Mouse (Mus musculus) forebrain, embryonic 11.5 days (tissue): ENCODE data around the gene Csnk2b. TPM values are rescaled to one million over a fixed set of nuclear protein-coding genes. Genes with fewer than 3 reads are reported as not detected.

Source experiments
- ATAC-seq: fragments of 200-750 bp; cut with Nextera tagmentation; replicated peaks from 2 replicates; pipeline ENCODE4 v1.8.0; 2017; ENCODE audit warnings: moderate TSS enrichment; ENCODE audit not compliant: low FRiP score
- DNase-seq: peaks from one replicate; pipeline ENCODE4 v3.0.0-alpha.2; 2017; ENCODE audit warnings: low spot score
- H3K27ac ChIP-seq: fragments of 300-500 bp; sonication (generic); 2 replicates; pipeline ENCODE4 v1.5.1; 2014; ENCODE audit warnings: low read depth, low read length
- H3K27me3 ChIP-seq: fragments of 300-500 bp; sonication (generic); 2 replicates; pipeline ENCODE4 v1.6.1; 2014; ENCODE audit warnings: mild to moderate bottlenecking, low read length, mixed read lengths; ENCODE audit not compliant: control insufficient read depth, insufficient read depth
- H3K36me3 ChIP-seq: fragments of 300-500 bp; sonication (generic); 2 replicates; pipeline ENCODE4 v1.6.1; 2014; ENCODE audit warnings: mild to moderate bottlenecking, low read length, moderate library complexity, mixed read lengths; ENCODE audit not compliant: control insufficient read depth, insufficient read depth
- H3K4me1 ChIP-seq: fragments of 300-500 bp; sonication (generic); replicated peaks from 2 replicates; pipeline ENCODE4 v1.6.1; 2014; ENCODE audit warnings: low read length, mixed read lengths; ENCODE audit not compliant: control insufficient read depth, insufficient read depth
- H3K4me2 ChIP-seq: fragments of 300-500 bp; sonication (generic); 2 replicates; pipeline ENCODE4 v1.6.1; 2014; ENCODE audit warnings: low read depth, mild to moderate bottlenecking, low read length, moderate library complexity, mixed read lengths; ENCODE audit not compliant: severe bottlenecking
- H3K4me3 ChIP-seq: fragments of 300-500 bp; sonication (generic); 2 replicates; pipeline ENCODE4 v1.5.1; 2014; ENCODE audit warnings: low read depth, low read length
- H3K9ac ChIP-seq: fragments of 300-500 bp; sonication (generic); 2 replicates; pipeline ENCODE4 v1.6.1; 2014; ENCODE audit warnings: low read length
- H3K9me3 ChIP-seq: fragments of 300-500 bp; sonication (generic); 2 replicates; pipeline ENCODE4 v1.6.1; 2016; ENCODE audit warnings: low read length, mixed read lengths; ENCODE audit not compliant: control insufficient read depth
- WGBS: fragments of 180-500 bp; shearing (Covaris S2); extraction: QIAGEN DNeasy Blood & Tissue Kit; methylation state at CpG from one replicate; pipeline ENCODE4 v1.1.7; 2014; 5-methylcytosine and 5-hydroxymethylcytosine counted together
- polyA plus RNA-seq: library from polyadenylated mRNA; unstranded; fragments of >200 nt; fragmentation: Nextera tagmentation; extraction: Ambion mirVana; gene quantifications from 2 replicates; pipeline ENCODE4 v1.2.1, GENCODE M21; 2014

Csnk2b gene
- polyA plus RNA-seq, 1 experiment from 2014 or later = 296 TPM

- H3K9me3 ChIP-seq = no peaks in the 10 kb centered on the region
- ATAC-seq (no peak), DNase-seq (no peak)
- no peak overlapping the region for H3K27ac ChIP-seq
- H3K9ac ChIP-seq = no peak overlapping the region
- H3K4me3 ChIP-seq = no peak overlapping the region
- peaks cover 4% of the 10 kb centered on the region; the same call in 1 of the 2 replicates for H3K4me1 ChIP-seq
- 87% methylated on average over 9 of the region's 9 CpGs for WGBS
- H3K4me2 ChIP-seq = no peak overlapping the region
- H3K36me3 ChIP-seq = no peaks in the 10 kb centered on the region
- peaks cover 2% of the 10 kb centered on the region; the same call in 1 of the 2 replicates for H3K27me3 ChIP-seq
These were observed 50.4 kb downstream of the Csnk2b start for GRCm38 (mm10) chr17:35071454-35071853.

- Histone ChIP-seq H3K27me3 (peaks cover 9% of the 10 kb centered on the region), H3K27ac (no peak overlapping the region), H3K4me1 (no peaks in the 10 kb centered on the region; the same call in 1 of the 2 replicates), H3K9ac (no peak overlapping the region), H3K4me3 (no peak overlapping the region), H3K36me3 (no peaks in the 10 kb centered on the region), H3K4me2 (no peak overlapping the region), H3K9me3 (no peaks in the 10 kb centered on the region)
- ATAC-seq (no peak), DNase-seq (no peak)
- 63% methylated on average over 6 of the region's 6 CpGs for WGBS
These were observed 51.2 kb downstream of the Csnk2b start for GRCm38 (mm10) chr17:35070556-35071229.

GRCm38 (mm10) chr17:35068213-35068914 is 53.5 kb downstream of the Csnk2b start:
- Histone ChIP-seq H3K27ac (no peak overlapping the region), H3K4me3 (no peak overlapping the region), H3K36me3 (no peaks in the 10 kb centered on the region), H3K4me1 (peaks cover 6% of the 10 kb centered on the region; the same call in 1 of the 2 replicates), H3K4me2 (no peak overlapping the region), H3K9me3 (no peaks in the 10 kb centered on the region), H3K9ac (no peak overlapping the region), H3K27me3 (peaks cover 14% of the 10 kb centered on the region)
- WGBS = 88% methylated on average over 17 of the region's 17 CpGs
- no peak for DNase-seq
- ATAC-seq = no peak

Other genes starting within 250 kb of the Csnk2b start
- gene Zbtb12, start 242.6 kb downstream of the Csnk2b start, polyA plus RNA-seq = 2.1 and 2.8 TPM in 2 replicates
- gene Gm20547, start 240.0 kb downstream of the Csnk2b start, polyA plus RNA-seq = not detected in 2 replicates
- 1.1 and 1.7 TPM in 2 replicates for gene C2, start 223.8 kb downstream of the Csnk2b start, polyA plus RNA-seq
- gene Ehmt2, start 223.6 kb downstream of the Csnk2b start, polyA plus RNA-seq = 90.4 and 96.8 TPM in 2 replicates
- not detected in 2 replicates for gene Slc44a4, start 207.6 kb downstream of the Csnk2b start, polyA plus RNA-seq
- 12.8 and 13.4 TPM in 2 replicates for gene Neu1, start 190.8 kb downstream of the Csnk2b start, polyA plus RNA-seq
- gene Hspa1b, start 162.8 kb downstream of the Csnk2b start, polyA plus RNA-seq = 0.24 TPM in 1 of 2 replicates, not detected in the other
- gene Gm20481, start 152.1 kb downstream of the Csnk2b start, polyA plus RNA-seq = not detected in 2 replicates
- gene Hspa1a, start 149.9 kb downstream of the Csnk2b start, polyA plus RNA-seq = 1.6 TPM in 2 replicates
- gene Hspa1l, start 149.3 kb downstream of the Csnk2b start, polyA plus RNA-seq = 1.7 and 1.8 TPM in 2 replicates
- gene Lsm2, start 140.2 kb downstream of the Csnk2b start, polyA plus RNA-seq = 288 and 292 TPM in 2 replicates
- gene Vars, start 121.1 kb downstream of the Csnk2b start, polyA plus RNA-seq = 169 and 174 TPM in 2 replicates
- gene Vwa7, start 105.5 kb downstream of the Csnk2b start, polyA plus RNA-seq = 0.15 and 0.27 TPM in 2 replicates
- 4.0 and 4.1 TPM in 2 replicates for gene Sapcd1, start 94.0 kb downstream of the Csnk2b start, polyA plus RNA-seq
- gene Msh5, start 75.3 kb downstream of the Csnk2b start, polyA plus RNA-seq = 5.8 and 7.9 TPM in 2 replicates
- gene Clic1, start 72.1 kb downstream of the Csnk2b start, polyA plus RNA-seq = 67.7 and 74.5 TPM in 2 replicates
- 489 and 543 TPM in 2 replicates for gene Ddah2, start 63.0 kb downstream of the Csnk2b start, polyA plus RNA-seq
- gene Ly6g6c, start 56.7 kb downstream of the Csnk2b start, polyA plus RNA-seq = 0.20 TPM in 1 of 2 replicates, not detected in the other
- 1.3 and 1.6 TPM in 2 replicates for gene Mpig6b, start 55.9 kb downstream of the Csnk2b start, polyA plus RNA-seq
- gene Ly6g6e, start 45.2 kb downstream of the Csnk2b start, polyA plus RNA-seq = 0.39 and 0.57 TPM in 2 replicates
- 1.7 and 1.8 TPM in 2 replicates for gene Ly6g6d, start 44.0 kb downstream of the Csnk2b start, polyA plus RNA-seq
- gene Ly6g6f, start 36.4 kb downstream of the Csnk2b start, polyA plus RNA-seq = 0.72 and 0.88 TPM in 2 replicates
- 52.6 and 53.8 TPM in 2 replicates for gene Abhd16a, start 32.8 kb downstream of the Csnk2b start, polyA plus RNA-seq
- not detected in 2 replicates for gene Ly6g5c, start 13.8 kb downstream of the Csnk2b start, polyA plus RNA-seq
- 1.4 and 1.9 TPM in 2 replicates for gene Ly6g5b, start 6.6 kb downstream of the Csnk2b start, polyA plus RNA-seq
- 29.5 and 33.7 TPM in 2 replicates for gene Gpank1, start 598 bp downstream of the Csnk2b start, polyA plus RNA-seq
- gene D17H6S53E, start 4.3 kb upstream of the Csnk2b start, polyA plus RNA-seq = 8.6 and 8.7 TPM in 2 replicates
- gene Apom, start 10.0 kb upstream of the Csnk2b start, polyA plus RNA-seq = 0.64 and 0.88 TPM in 2 replicates
- 96.6 and 100 TPM in 2 replicates for gene Bag6, start 13.1 kb upstream of the Csnk2b start, polyA plus RNA-seq
- 277 and 281 TPM in 2 replicates for gene Prrc2a, start 42.8 kb upstream of the Csnk2b start, polyA plus RNA-seq
- 2.9 and 3.5 TPM in 2 replicates for gene Aif1, start 54.0 kb upstream of the Csnk2b start, polyA plus RNA-seq
- gene Lst1, start 66.4 kb upstream of the Csnk2b start, polyA plus RNA-seq = 3.8 and 4.7 TPM in 2 replicates
- gene Ltb, start 72.4 kb upstream of the Csnk2b start, polyA plus RNA-seq = 0.17 and 0.41 TPM in 2 replicates
- gene Tnf, start 80.0 kb upstream of the Csnk2b start, polyA plus RNA-seq = not detected in 2 replicates
- not detected in 2 replicates for gene Lta, start 83.3 kb upstream of the Csnk2b start, polyA plus RNA-seq
- gene Gm16181, start 98.8 kb upstream of the Csnk2b start, polyA plus RNA-seq = 0.85 TPM in 1 of 2 replicates, not detected in the other
- gene Atp6v1g2, start 111.6 kb upstream of the Csnk2b start, polyA plus RNA-seq = 12.1 and 14.2 TPM in 2 replicates
- 4.3 and 5.5 TPM in 2 replicates for gene Nfkbil1, start 113.7 kb upstream of the Csnk2b start, polyA plus RNA-seq
- 717 and 756 TPM in 2 replicates for gene Ddx39b, start 119.7 kb upstream of the Csnk2b start, polyA plus RNA-seq
- 45.8 and 51.2 TPM in 2 replicates for gene H2-D1, start 140.7 kb upstream of the Csnk2b start, polyA plus RNA-seq
- not detected in 2 replicates for gene H2-Q1, start 198.4 kb upstream of the Csnk2b start, polyA plus RNA-seq
- gene H2-Q2, start 220.2 kb upstream of the Csnk2b start, polyA plus RNA-seq = 0.31 and 0.53 TPM in 2 replicates